Mouse (Mus musculus): Measurements from ENCODE around the gene Phf2. TPM values are rescaled to one million over a fixed set of nuclear protein-coding genes. Genes with fewer than 3 reads are reported as not detected.

Phf2 gene
- polyA plus RNA-seq, 1 experiment from 2014 or later, result 3.5 TPM

GRCm38 (mm10) chr13:48871887-48872606 lies 1.1 kb upstream of the Phf2 start:
- H3K9me3 ChIP-seq (ENCODE audit: control insufficient read depth), result no peaks in the 10 kb centered on the region
- H3K4me1 ChIP-seq (replicated peaks; ENCODE audit: control insufficient read depth, insufficient read depth, low read length), result peaks cover 19% of the 10 kb centered on the region
- no peaks in the 10 kb centered on the region; the same call in 1 of the 2 replicates for H3K36me3 ChIP-seq (ENCODE audit: control insufficient read depth, insufficient read depth)
- TF ChIP-seq CTCF (IDR thresholded peaks at IDR 0.05; ENCODE audit: low read depth), result peak; percentile 23; the same call in 1 of the 2 replicates
- 60% methylated on average over 7 of the region's 7 CpGs for WGBS
- H3K9ac ChIP-seq (ENCODE audit: low read depth, low read length), result peak overlapping the region; percentile 100; the same call in 1 of the 2 replicates
- peak overlapping the region; percentile 82 for H3K4me3 ChIP-seq (ENCODE audit: low read depth, low read length)
- H3K27me3 ChIP-seq (replicated peaks; ENCODE audit: control insufficient read depth, insufficient read depth, low read length), result no peaks in the 10 kb centered on the region
- peak overlapping the region; percentile 87 for H3K4me2 ChIP-seq (replicated peaks; ENCODE audit: low read depth)
- H3K27ac ChIP-seq (ENCODE audit: low read depth, low read length), result no peak overlapping the region
- no peak for ATAC-seq

GRCm38 (mm10) chr13:48869950-48870770 lies 759 bp downstream of the Phf2 start:
- peak overlapping the region; percentile 88 for H3K4me3 ChIP-seq (ENCODE audit: low read depth, low read length)
- TF ChIP-seq CTCF (IDR thresholded peaks at IDR 0.05; ENCODE audit: low read depth), result no peak
- no peaks in the 10 kb centered on the region for H3K36me3 ChIP-seq (ENCODE audit: control insufficient read depth, insufficient read depth)
- no peaks in the 10 kb centered on the region for H3K9me3 ChIP-seq (ENCODE audit: control insufficient read depth)
- peak; percentile 17; the same call in 1 of the 2 replicates for ATAC-seq
- peak overlapping the region; percentile 100 for H3K9ac ChIP-seq (ENCODE audit: low read depth, low read length)
- H3K4me2 ChIP-seq (replicated peaks; ENCODE audit: low read depth), result peak overlapping the region; percentile 87
- no peaks in the 10 kb centered on the region for H3K27me3 ChIP-seq (replicated peaks; ENCODE audit: control insufficient read depth, insufficient read depth, low read length)
- under 1% methylated on average over 80 of the region's 102 CpGs for WGBS
- H3K27ac ChIP-seq (ENCODE audit: low read depth, low read length), result peak overlapping the region; percentile 96
- peaks cover 19% of the 10 kb centered on the region for H3K4me1 ChIP-seq (replicated peaks; ENCODE audit: control insufficient read depth, insufficient read depth, low read length)

- Histone ChIP-seq H3K4me2 (replicated peaks; ENCODE audit: low read depth) (peak overlapping the region; percentile 87), H3K4me3 (ENCODE audit: low read depth, low read length) (peak overlapping the region; percentile 88), H3K4me1 (replicated peaks; ENCODE audit: control insufficient read depth, insufficient read depth, low read length) (peaks cover 19% of the 10 kb centered on the region), H3K9ac (ENCODE audit: low read depth, low read length) (peak overlapping the region; percentile 100), H3K9me3 (ENCODE audit: control insufficient read depth) (no peaks in the 10 kb centered on the region), H3K36me3 (ENCODE audit: control insufficient read depth, insufficient read depth) (no peaks in the 10 kb centered on the region), H3K27me3 (replicated peaks; ENCODE audit: control insufficient read depth, insufficient read depth, low read length) (no peaks in the 10 kb centered on the region), H3K27ac (ENCODE audit: low read depth, low read length) (peak overlapping the region; percentile 96)
- ATAC-seq, result 0 out of 2 replicates have a peak, but pooled peaks have one; percentile 4
- TF ChIP-seq CTCF (IDR thresholded peaks at IDR 0.05; ENCODE audit: low read depth), result no peak
- WGBS, result 10% methylated on average over 5 of the region's 5 CpGs
These were observed 1.3 kb downstream of the Phf2 start for GRCm38 (mm10) chr13:48869600-48869949.

DNA sequence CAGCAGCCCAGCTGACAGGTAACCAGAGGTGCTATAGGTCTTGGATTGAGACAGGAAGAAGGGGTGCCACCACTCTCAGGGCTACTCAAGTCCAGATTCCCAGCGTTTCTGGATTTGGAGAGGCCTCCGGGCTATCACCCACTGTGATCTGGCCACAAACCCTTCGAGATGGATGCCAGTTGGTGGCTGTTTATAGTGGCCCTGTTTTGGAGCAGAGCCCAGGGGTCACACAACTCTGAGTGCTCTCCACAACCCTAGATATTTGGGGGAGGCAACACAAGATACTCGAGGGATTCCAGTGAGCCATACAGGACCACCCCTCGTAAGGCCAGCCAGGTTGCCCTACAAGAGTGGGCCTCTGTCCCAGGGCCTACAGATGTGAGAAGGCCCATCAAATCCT lies 1.8 kb downstream of the Phf2 start:
- peaks cover 19% of the 10 kb centered on the region for H3K4me1 ChIP-seq (replicated peaks; ENCODE audit: control insufficient read depth, insufficient read depth, low read length)
- peak overlapping the region; percentile 96; the same call in 1 of the 2 replicates for H3K27ac ChIP-seq (ENCODE audit: low read depth, low read length)
- no peaks in the 10 kb centered on the region for H3K9me3 ChIP-seq (ENCODE audit: control insufficient read depth)
- H3K36me3 ChIP-seq (ENCODE audit: control insufficient read depth, insufficient read depth), result no peaks in the 10 kb centered on the region
- H3K9ac ChIP-seq (ENCODE audit: low read depth, low read length), result 0 out of 2 replicates have a peak overlapping the region, but pooled peaks have one; percentile 100
- no peaks in the 10 kb centered on the region for H3K27me3 ChIP-seq (replicated peaks; ENCODE audit: control insufficient read depth, insufficient read depth, low read length)
- peak overlapping the region; percentile 87 for H3K4me2 ChIP-seq (replicated peaks; ENCODE audit: low read depth)
- TF ChIP-seq CTCF (IDR thresholded peaks at IDR 0.05; ENCODE audit: low read depth), result no peak
- 14% methylated on average over 5 of the region's 5 CpGs for WGBS
- H3K4me3 ChIP-seq (ENCODE audit: low read depth, low read length), result peak overlapping the region; percentile 88
- ATAC-seq, result no peak

DNA sequence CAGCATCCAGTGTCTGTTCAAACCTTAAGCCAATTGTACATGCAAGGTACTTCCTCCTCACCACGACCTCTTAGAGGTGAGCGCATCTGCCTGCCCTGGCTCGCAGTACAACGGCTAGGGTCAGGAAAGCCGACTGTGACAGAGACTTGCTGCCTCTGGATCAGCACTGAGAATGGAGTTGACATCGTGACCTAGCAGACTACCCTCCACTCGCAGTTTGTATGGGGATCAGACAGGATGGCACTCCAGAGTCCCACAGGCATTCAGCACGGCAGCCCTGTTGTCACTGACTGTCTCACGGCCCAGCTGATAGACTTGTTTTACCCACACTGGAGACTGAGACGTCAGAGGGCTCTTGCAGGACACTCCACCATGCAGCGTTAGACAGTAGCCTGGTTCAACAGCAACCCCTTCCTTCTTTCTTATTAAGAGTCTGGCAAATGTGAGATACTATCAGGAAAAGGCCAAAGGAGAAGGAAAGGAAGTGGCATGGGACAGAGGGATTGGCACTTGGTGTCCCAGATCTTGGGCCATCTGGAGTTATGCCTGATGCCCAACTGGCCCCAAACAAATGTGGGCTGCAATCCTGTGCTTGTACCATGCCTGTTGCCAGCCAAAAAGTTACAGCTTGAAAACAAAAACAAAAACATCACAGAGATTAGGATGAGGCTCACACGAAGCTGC lies 6.1 kb downstream of the Phf2 start:
- no peak for TF ChIP-seq CTCF (IDR thresholded peaks at IDR 0.05; ENCODE audit: low read depth)
- ATAC-seq, result no peak
- Histone ChIP-seq H3K4me2 (replicated peaks; ENCODE audit: low read depth) (no peak overlapping the region), H3K27me3 (replicated peaks; ENCODE audit: control insufficient read depth, insufficient read depth, low read length) (no peaks in the 10 kb centered on the region), H3K4me1 (replicated peaks; ENCODE audit: control insufficient read depth, insufficient read depth, low read length) (peaks cover 13% of the 10 kb centered on the region; the same call in 1 of the 2 replicates), H3K36me3 (ENCODE audit: control insufficient read depth, insufficient read depth) (no peaks in the 10 kb centered on the region), H3K27ac (ENCODE audit: low read depth, low read length) (no peak overlapping the region), H3K9me3 (ENCODE audit: control insufficient read depth) (no peaks in the 10 kb centered on the region), H3K9ac (ENCODE audit: low read depth, low read length) (no peak overlapping the region), H3K4me3 (ENCODE audit: low read depth, low read length) (no peak overlapping the region)
- 71% methylated on average over 12 of the region's 12 CpGs for WGBS

DNA sequence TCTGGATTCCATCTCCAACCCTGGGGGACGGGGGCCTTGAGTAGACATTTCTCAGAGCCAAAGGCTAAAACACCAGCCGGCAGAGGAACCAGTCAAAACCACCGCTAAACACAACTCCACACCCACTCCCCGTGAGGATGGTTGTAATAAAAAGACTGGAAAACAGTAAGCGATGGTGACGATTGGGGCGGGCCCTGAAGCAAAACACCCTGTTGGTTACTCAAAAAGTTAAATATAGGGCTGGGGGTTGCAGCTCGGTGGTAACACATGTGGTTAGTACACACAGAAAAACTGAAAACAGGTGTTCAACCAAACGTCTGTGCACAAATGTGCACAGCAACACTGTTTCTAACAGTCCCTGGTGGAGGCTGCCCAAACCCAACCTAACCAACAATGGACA lies 7.4 kb downstream of the Phf2 start:
- no peaks in the 10 kb centered on the region for H3K36me3 ChIP-seq (ENCODE audit: control insufficient read depth, insufficient read depth)
- 52% methylated on average over 9 of the region's 9 CpGs for WGBS
- H3K27me3 ChIP-seq (replicated peaks; ENCODE audit: control insufficient read depth, insufficient read depth, low read length), result no peaks in the 10 kb centered on the region
- ATAC-seq, result no peak
- no peaks in the 10 kb centered on the region for H3K9me3 ChIP-seq (ENCODE audit: control insufficient read depth)
- H3K27ac ChIP-seq (ENCODE audit: low read depth, low read length), result no peak overlapping the region
- no peak for TF ChIP-seq CTCF (IDR thresholded peaks at IDR 0.05; ENCODE audit: low read depth)
- H3K4me2 ChIP-seq (replicated peaks; ENCODE audit: low read depth), result no peak overlapping the region
- H3K4me3 ChIP-seq (ENCODE audit: low read depth, low read length), result no peak overlapping the region
- peaks cover 4% of the 10 kb centered on the region; the same call in 1 of the 2 replicates for H3K4me1 ChIP-seq (replicated peaks; ENCODE audit: control insufficient read depth, insufficient read depth, low read length)
- H3K9ac ChIP-seq (ENCODE audit: low read depth, low read length), result no peak overlapping the region

All from intestine, postnatal 0 days (tissue).